Mouse (Mus musculus): ENCODE results near the gene Gm10153. TPM values are rescaled to one million over a fixed set of nuclear protein-coding genes. Genes with fewer than 3 reads are reported as not detected.
"Not testable (repeated sequence)": the region's sequence is repeated elsewhere in the genome, so short reads cannot be mapped to it uniquely, and the experiment has no call there.

The Gm10153 gene
- total RNA-seq, 2 experiments from 2014 or later: not detected

- DNase-seq: not testable (repeated sequence)
Observed at GRCm38 (mm10) chr7:142143506-142144010, 46.6 kb downstream of the Gm10153 start.

GRCm38 (mm10) chr7:142140696-142141095, 49.5 kb downstream of the Gm10153 start:
- DNase-seq: no peak

Other genes starting within 250 kb of the Gm10153 start
- under 1 TPM; 0.19 to 0.32 TPM for gene Brsk2, start 240.6 kb downstream of the Gm10153 start, total RNA-seq (2021)
- 10 to 100 TPM; 33.4 to 33.6 TPM for gene Mob2, start 129.3 kb downstream of the Gm10153 start, total RNA-seq (2021)
- 10 to 100 TPM; 37.7 to 43.0 TPM for gene Dusp8, start 94.5 kb downstream of the Gm10153 start, total RNA-seq (2021)
- gene Gm45618, start 69.7 kb downstream of the Gm10153 start, total RNA-seq (2021): not detected
- not detected for gene Gm39115, start 54.4 kb downstream of the Gm10153 start, total RNA-seq (2021)
- not detected for gene Gm45337, start 45.8 kb downstream of the Gm10153 start, total RNA-seq (2021)
- gene Gm29735, start 33.3 kb downstream of the Gm10153 start, total RNA-seq (2021): not detected
- not detected for gene Gm4553, start 24.6 kb downstream of the Gm10153 start, total RNA-seq (2021)
- not detected for gene Krtap5-2, start 14.4 kb downstream of the Gm10153 start, total RNA-seq (2021)
- not detected for gene Krtap5-3, start 11.0 kb upstream of the Gm10153 start, total RNA-seq (2021)
- gene Gm7579, start 21.5 kb upstream of the Gm10153 start, total RNA-seq (2021): not detected
- gene Krtap5-5, start 39.6 kb upstream of the Gm10153 start, total RNA-seq (2021): not detected
- not detected for gene Gm40460, start 50.7 kb upstream of the Gm10153 start, total RNA-seq (2021)
- not detected for gene Gm2431, start 68.0 kb upstream of the Gm10153 start, total RNA-seq (2021)
- gene Gm4559, start 84.0 kb upstream of the Gm10153 start, total RNA-seq (2021): not detected
- gene Krtap5-1, start 106.7 kb upstream of the Gm10153 start, total RNA-seq (2021): not detected
- gene Krtap5-4, start 113.2 kb upstream of the Gm10153 start, total RNA-seq (2021): not detected
- 1 to 10 TPM; 2.0 TPM for gene Ifitm10, start 183.4 kb upstream of the Gm10153 start, total RNA-seq (2021)
- gene Gm49369, start 192.3 kb upstream of the Gm10153 start, total RNA-seq (2021): 1 to 10 TPM in 1 of 2 experiments, under 1 TPM in 1; 0.43 to 1.7 TPM
- gene Ctsd, start 197.6 kb upstream of the Gm10153 start, total RNA-seq (2021): 100 to 1,000 TPM; 344 to 370 TPM
- not detected for gene Syt8, start 244.5 kb upstream of the Gm10153 start, total RNA-seq (2021)